Mouse (Mus musculus): Measurements from ENCODE around the gene Lcp2. TPM values are rescaled to one million over a fixed set of nuclear protein-coding genes. Genes with fewer than 3 reads are reported as not detected.

The Lcp2 gene
- polyA plus RNA-seq, 1 experiment from 2014 or later = 9.8 TPM

DNA sequence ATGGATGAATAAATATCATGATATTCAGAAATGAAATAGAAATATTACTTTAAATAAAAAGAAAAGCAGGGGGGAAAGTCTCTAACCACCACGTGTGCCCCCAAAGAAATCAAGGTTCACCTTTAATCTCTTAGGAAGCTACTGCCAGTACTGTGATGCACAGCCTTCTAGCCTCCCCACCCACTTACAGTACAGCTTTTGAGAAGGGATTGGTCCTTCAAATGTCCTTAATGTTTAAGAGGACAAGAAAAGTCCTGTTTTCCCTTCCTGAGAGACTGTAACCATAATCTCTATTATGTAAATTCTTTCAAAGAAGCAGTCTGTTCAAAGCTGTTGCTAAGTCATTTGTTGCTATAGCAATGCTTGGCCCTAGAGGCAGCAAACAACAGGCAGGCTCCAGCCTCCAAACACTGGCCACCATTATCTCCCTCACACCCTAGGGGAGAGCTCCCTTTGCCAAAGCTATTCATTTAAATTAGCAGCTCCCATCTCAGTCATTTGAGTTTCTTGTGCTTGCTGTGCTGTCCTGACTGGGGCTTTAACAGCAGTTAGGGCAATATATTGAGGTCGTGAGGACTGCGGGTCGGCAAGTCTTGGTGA lies 66.2 kb downstream of the Lcp2 start:
- no peak for TF ChIP-seq EP300 (IDR thresholded peaks at IDR 0.05; ENCODE audit: low read depth)
- TF ChIP-seq CTCF (IDR thresholded peaks at IDR 0.05; ENCODE audit: low read depth) = no peak
- 66% methylated on average over 4 of the region's 4 CpGs for WGBS (ENCODE audit: insufficient replicate concordance)
- H3K9me3 ChIP-seq (ENCODE audit: low read length) = no peaks in the 10 kb centered on the region
- DNase-seq = no peak
- H3K4me2 ChIP-seq (ENCODE audit: low read depth, low read length) = no peak overlapping the region
- no peaks in the 10 kb centered on the region for H3K4me1 ChIP-seq (ENCODE audit: insufficient read depth)
- H3K4me3 ChIP-seq (ENCODE audit: low read depth, low read length) = no peak overlapping the region
- H3K27me3 ChIP-seq (ENCODE audit: insufficient read depth, low read length) = no peaks in the 10 kb centered on the region
- no peak overlapping the region for H3K27ac ChIP-seq (ENCODE audit: low read depth)
- ATAC-seq = no peak
- H3K36me3 ChIP-seq (replicated peaks; ENCODE audit: insufficient read depth, low read length) = no peaks in the 10 kb centered on the region
- H3K9ac ChIP-seq (replicated peaks) = no peak overlapping the region

DNA sequence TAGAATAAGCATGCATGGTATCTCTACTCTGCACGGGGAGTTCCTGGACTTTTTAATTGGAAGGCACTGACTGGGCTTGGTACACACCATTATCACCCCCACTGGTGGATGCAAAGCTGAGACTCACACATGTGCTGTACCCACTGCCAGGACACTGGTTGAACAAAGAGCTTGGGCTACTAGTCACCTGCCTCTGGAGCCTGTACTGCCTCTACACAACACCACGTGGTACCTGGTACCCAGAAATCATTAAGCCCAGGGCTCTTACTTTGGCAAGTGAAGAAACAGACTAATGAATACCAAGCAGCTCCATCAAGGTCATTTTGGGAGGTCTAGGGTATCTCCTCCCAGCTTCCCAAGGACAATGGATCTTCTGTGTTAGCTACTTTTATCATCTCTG lies 67.0 kb downstream of the Lcp2 start:
- H3K4me2 ChIP-seq (ENCODE audit: low read depth, low read length) = no peak overlapping the region
- no peaks in the 10 kb centered on the region for H3K36me3 ChIP-seq (replicated peaks; ENCODE audit: insufficient read depth, low read length)
- WGBS (ENCODE audit: insufficient replicate concordance) = 61% methylated on average over 2 of the region's 2 CpGs
- no peaks in the 10 kb centered on the region for H3K4me1 ChIP-seq (ENCODE audit: insufficient read depth)
- no peak for TF ChIP-seq CTCF (IDR thresholded peaks at IDR 0.05; ENCODE audit: low read depth)
- TF ChIP-seq EP300 (IDR thresholded peaks at IDR 0.05; ENCODE audit: low read depth) = no peak
- H3K9ac ChIP-seq (replicated peaks) = no peak overlapping the region
- no peak for ATAC-seq
- no peak overlapping the region for H3K27ac ChIP-seq (ENCODE audit: low read depth)
- H3K9me3 ChIP-seq (ENCODE audit: low read length) = no peaks in the 10 kb centered on the region
- no peak overlapping the region for H3K4me3 ChIP-seq (ENCODE audit: low read depth, low read length)
- no peak for DNase-seq
- H3K27me3 ChIP-seq (ENCODE audit: insufficient read depth, low read length) = no peaks in the 10 kb centered on the region

GRCm38 (mm10) chr11:34116572-34117135 lies 69.9 kb downstream of the Lcp2 start:
- H3K9me3 ChIP-seq (ENCODE audit: low read length) = no peaks in the 10 kb centered on the region
- TF ChIP-seq CTCF (IDR thresholded peaks at IDR 0.05; ENCODE audit: low read depth) (no peak), EP300 (IDR thresholded peaks at IDR 0.05; ENCODE audit: low read depth) (peak; percentile 43; the same call in 1 of the 2 replicates)
- H3K4me3 ChIP-seq (ENCODE audit: low read depth, low read length) = no peak overlapping the region
- no peak overlapping the region for H3K27ac ChIP-seq (ENCODE audit: low read depth)
- H3K36me3 ChIP-seq (replicated peaks; ENCODE audit: insufficient read depth, low read length) = no peaks in the 10 kb centered on the region
- ATAC-seq = peak; percentile 62
- H3K4me1 ChIP-seq (ENCODE audit: insufficient read depth) = no peaks in the 10 kb centered on the region
- no peak for DNase-seq
- no peak overlapping the region for H3K9ac ChIP-seq (replicated peaks)
- 16% methylated on average over 2 of the region's 2 CpGs for WGBS (ENCODE audit: insufficient replicate concordance)
- no peak overlapping the region for H3K4me2 ChIP-seq (ENCODE audit: low read depth, low read length)
- H3K27me3 ChIP-seq (ENCODE audit: insufficient read depth, low read length) = no peaks in the 10 kb centered on the region

DNA sequence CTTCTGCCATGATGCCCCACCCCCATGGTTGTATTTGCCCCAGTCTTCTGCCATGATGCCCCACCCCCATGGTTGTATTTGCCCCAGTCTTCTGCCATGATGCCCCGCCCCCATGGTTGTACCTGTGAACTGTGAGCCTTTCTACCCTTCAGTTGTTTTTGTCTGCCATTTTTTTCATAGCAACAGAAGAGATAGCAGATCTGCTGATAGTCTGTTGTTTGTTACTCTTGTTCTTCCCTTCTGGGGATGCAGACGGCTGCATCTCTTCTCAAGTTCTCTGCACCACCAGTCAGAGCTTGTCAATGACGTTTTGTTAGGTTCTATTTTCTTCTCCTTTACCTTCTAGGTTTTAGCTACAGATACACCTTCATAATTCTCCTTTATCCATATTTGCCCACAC lies 70.9 kb downstream of the Lcp2 start:
- Histone ChIP-seq H3K36me3 (replicated peaks; ENCODE audit: insufficient read depth, low read length) (no peaks in the 10 kb centered on the region), H3K4me2 (ENCODE audit: low read depth, low read length) (no peak overlapping the region)

DNA sequence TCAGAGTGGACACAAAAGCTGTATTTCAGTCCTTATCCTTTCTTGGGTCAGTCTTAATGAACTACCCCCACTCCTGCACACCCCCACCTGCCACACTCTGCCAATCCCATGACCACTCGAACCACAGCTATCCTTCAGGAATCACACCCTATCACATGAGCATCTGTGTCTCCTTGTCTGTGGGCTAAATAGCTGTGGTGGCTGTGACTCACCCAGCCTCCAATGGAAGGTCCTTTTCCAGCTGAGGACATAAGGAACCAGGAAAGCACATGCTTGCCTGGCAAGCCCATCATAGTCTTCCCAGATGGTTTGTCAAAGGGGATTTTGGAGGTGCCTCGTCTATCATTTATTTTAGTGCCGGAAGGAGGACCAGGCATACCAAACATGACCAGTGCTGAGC lies 71.6 kb downstream of the Lcp2 start:
- Histone ChIP-seq H3K4me2 (ENCODE audit: low read depth, low read length) (no peak overlapping the region), H3K27ac (ENCODE audit: low read depth) (no peak overlapping the region), H3K4me1 (ENCODE audit: insufficient read depth) (no peaks in the 10 kb centered on the region), H3K9ac (replicated peaks) (no peak overlapping the region), H3K4me3 (ENCODE audit: low read depth, low read length) (no peak overlapping the region), H3K27me3 (ENCODE audit: insufficient read depth, low read length) (no peaks in the 10 kb centered on the region), H3K9me3 (ENCODE audit: low read length) (no peaks in the 10 kb centered on the region), H3K36me3 (replicated peaks; ENCODE audit: insufficient read depth, low read length) (no peaks in the 10 kb centered on the region)
- ATAC-seq = no peak
- TF ChIP-seq EP300 (IDR thresholded peaks at IDR 0.05; ENCODE audit: low read depth) (no peak), CTCF (IDR thresholded peaks at IDR 0.05; ENCODE audit: low read depth) (no peak)
- 60% methylated on average over 3 of the region's 3 CpGs for WGBS (ENCODE audit: insufficient replicate concordance)
- no peak for DNase-seq

More for the DNA sequence above, 70.9 kb downstream of the Lcp2 start:
- WGBS (ENCODE audit: insufficient replicate concordance) = 58% methylated on average over 3 of the region's 3 CpGs
- Histone ChIP-seq H3K27me3 (ENCODE audit: insufficient read depth, low read length) (no peaks in the 10 kb centered on the region), H3K27ac (ENCODE audit: low read depth) (no peak overlapping the region), H3K9me3 (ENCODE audit: low read length) (no peaks in the 10 kb centered on the region), H3K4me3 (ENCODE audit: low read depth, low read length) (no peak overlapping the region), H3K9ac (replicated peaks) (no peak overlapping the region), H3K4me1 (ENCODE audit: insufficient read depth) (no peaks in the 10 kb centered on the region)
- DNase-seq (no peak), ATAC-seq (no peak)
- no peak for TF ChIP-seq EP300 (IDR thresholded peaks at IDR 0.05; ENCODE audit: low read depth)
- TF ChIP-seq CTCF (IDR thresholded peaks at IDR 0.05; ENCODE audit: low read depth) = no peak

GRCm38 (mm10) chr11:34123147-34123546 lies 76.4 kb downstream of the Lcp2 start:
- Histone ChIP-seq H3K4me3 (ENCODE audit: low read depth, low read length) (no peak overlapping the region), H3K9me3 (ENCODE audit: low read length) (no peaks in the 10 kb centered on the region), H3K4me1 (ENCODE audit: insufficient read depth) (no peaks in the 10 kb centered on the region), H3K9ac (replicated peaks) (no peak overlapping the region), H3K27me3 (ENCODE audit: insufficient read depth, low read length) (no peaks in the 10 kb centered on the region), H3K36me3 (replicated peaks; ENCODE audit: insufficient read depth, low read length) (no peaks in the 10 kb centered on the region), H3K27ac (ENCODE audit: low read depth) (no peak overlapping the region), H3K4me2 (ENCODE audit: low read depth, low read length) (no peak overlapping the region)
- 11% methylated on average over 2 of the region's 2 CpGs for WGBS (ENCODE audit: insufficient replicate concordance)
- ATAC-seq (no peak), DNase-seq (no peak)
- TF ChIP-seq EP300 (IDR thresholded peaks at IDR 0.05; ENCODE audit: low read depth) = no peak
- peak; percentile 70 for TF ChIP-seq CTCF (IDR thresholded peaks at IDR 0.05; ENCODE audit: low read depth)

Data from liver, postnatal 0 days (tissue).